Mouse (Mus musculus): Measurements from ENCODE around the gene Gm28729. TPM values are rescaled to one million over a fixed set of nuclear protein-coding genes. Genes with fewer than 3 reads are reported as not detected.
"Not testable (repeated sequence)": the region's sequence is repeated elsewhere in the genome, so short reads cannot be mapped to it uniquely, and the experiment has no call there.

Gm28729 gene
- polyA plus RNA-seq, 1 experiment from 2014 or later, result not detected

GRCm38 (mm10) chr9:96537615-96537919 lies 12.5 kb upstream of the Gm28729 start:
- Histone ChIP-seq H3K27ac (no peak overlapping the region), H3K4me1 (replicated peaks) (peaks cover 14% of the 10 kb centered on the region), H3K27me3 (no peaks in the 10 kb centered on the region), H3K4me2 (0 out of 2 replicates have a peak overlapping the region, but pooled peaks have one; percentile 76), H3K36me3 (no peaks in the 10 kb centered on the region), H3K9me3 (replicated peaks) (no peaks in the 10 kb centered on the region), H3K9ac (no peak overlapping the region), H3K4me3 (replicated peaks) (no peak overlapping the region)
- 87% methylated on average over 6 of the region's 6 CpGs for WGBS (ENCODE audit: insufficient replicate concordance)
- ATAC-seq (ENCODE audit: low read depth) (no peak), DNase-seq (no peak)

- H3K27me3 ChIP-seq, result no peaks in the 10 kb centered on the region
- no peaks in the 10 kb centered on the region for H3K36me3 ChIP-seq
- H3K9me3 ChIP-seq (replicated peaks), result no peaks in the 10 kb centered on the region
- H3K4me1 ChIP-seq (replicated peaks), result peaks cover 14% of the 10 kb centered on the region
- H3K4me2 ChIP-seq, result peak overlapping the region; percentile 76
- DNase-seq (peak; percentile 46), ATAC-seq (ENCODE audit: low read depth) (peak; percentile 80)
- H3K27ac ChIP-seq, result peak overlapping the region; percentile 55; the same call in 1 of the 2 replicates
- H3K9ac ChIP-seq, result peak overlapping the region; percentile 71
- 25% methylated on average over 37 of the region's 37 CpGs for WGBS (ENCODE audit: insufficient replicate concordance)
- H3K4me3 ChIP-seq (replicated peaks), result peak overlapping the region; percentile 58
Measured at GRCm38 (mm10) chr9:96536895-96537614, 12.0 kb upstream of the Gm28729 start.

DNA sequence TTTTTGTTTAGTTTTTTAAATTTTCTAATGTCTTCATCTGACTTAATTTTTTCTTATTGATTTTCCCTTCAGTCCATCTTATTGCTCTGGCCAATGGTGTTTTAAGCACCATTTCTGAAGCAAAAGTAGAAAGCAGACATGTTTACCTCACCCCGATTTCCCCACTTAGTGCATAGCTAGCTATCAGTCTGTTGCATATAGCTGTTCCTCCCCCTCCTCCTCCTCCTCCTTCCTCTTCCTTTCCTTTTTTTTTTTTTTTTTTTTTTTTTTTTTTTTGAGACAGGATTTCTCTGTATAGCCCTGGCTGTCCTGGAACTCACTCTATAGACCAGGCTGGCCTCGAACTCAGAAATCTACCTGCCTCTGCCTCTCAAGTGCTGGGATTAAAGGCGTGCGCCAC lies 11.0 kb upstream of the Gm28729 start:
- H3K27ac ChIP-seq; H3K27me3 ChIP-seq; H3K4me2 ChIP-seq; H3K9me3 ChIP-seq (replicated peaks); H3K36me3 ChIP-seq; ATAC-seq (ENCODE audit: low read depth); H3K4me3 ChIP-seq (replicated peaks); H3K9ac ChIP-seq; DNase-seq: not testable (repeated sequence)
- peaks cover 14% of the 10 kb centered on the region for H3K4me1 ChIP-seq (replicated peaks)
- WGBS (ENCODE audit: insufficient replicate concordance), result 69% methylated on average over 4 of the region's 4 CpGs

GRCm38 (mm10) chr9:96535431-96535830 lies 10.4 kb upstream of the Gm28729 start:
- no peak overlapping the region for H3K9ac ChIP-seq
- no peaks in the 10 kb centered on the region for H3K36me3 ChIP-seq
- no peaks in the 10 kb centered on the region for H3K27me3 ChIP-seq
- no peaks in the 10 kb centered on the region for H3K9me3 ChIP-seq (replicated peaks)
- H3K4me3 ChIP-seq (replicated peaks), result no peak overlapping the region
- H3K27ac ChIP-seq, result no peak overlapping the region
- WGBS (ENCODE audit: insufficient replicate concordance), result 68% methylated on average over 6 of the region's 6 CpGs
- H3K4me1 ChIP-seq (replicated peaks), result peaks cover 14% of the 10 kb centered on the region
- ATAC-seq (ENCODE audit: low read depth) (no peak), DNase-seq (no peak)
- H3K4me2 ChIP-seq, result no peak overlapping the region

DNA sequence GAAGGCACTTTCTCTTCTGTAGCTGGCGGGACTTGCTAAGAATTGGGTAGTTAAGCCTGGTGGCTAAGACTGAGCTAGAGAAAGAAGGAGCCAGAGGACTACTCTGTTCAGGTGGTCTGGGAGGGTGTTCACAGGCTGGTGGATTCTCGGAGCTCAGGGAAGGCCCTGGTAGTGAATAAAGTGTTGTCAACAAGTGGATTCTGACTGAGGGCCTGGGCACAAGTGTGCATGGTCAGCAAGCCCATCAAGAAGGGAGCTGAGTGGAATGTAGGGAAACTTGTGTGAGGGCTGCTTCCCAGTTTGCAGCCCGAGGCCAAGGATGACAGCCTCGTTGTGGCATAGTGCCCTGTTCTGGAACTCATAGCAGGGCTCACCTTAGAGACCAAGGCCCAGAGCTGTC lies 9.2 kb upstream of the Gm28729 start:
- no peak for DNase-seq
- ATAC-seq (ENCODE audit: low read depth), result no peak
- WGBS (ENCODE audit: insufficient replicate concordance), result 70% methylated on average over 4 of the region's 4 CpGs

GRCm38 (mm10) chr9:96533476-96533875 lies 8.4 kb upstream of the Gm28729 start:
- WGBS (ENCODE audit: insufficient replicate concordance), result 70% methylated on average over 6 of the region's 6 CpGs
- Histone ChIP-seq H3K9ac (no peak overlapping the region), H3K36me3 (no peaks in the 10 kb centered on the region), H3K4me1 (replicated peaks) (peaks cover 14% of the 10 kb centered on the region), H3K4me3 (replicated peaks) (no peak overlapping the region), H3K4me2 (no peak overlapping the region), H3K27ac (no peak overlapping the region), H3K9me3 (replicated peaks) (no peaks in the 10 kb centered on the region), H3K27me3 (no peaks in the 10 kb centered on the region)
- ATAC-seq (ENCODE audit: low read depth) (no peak), DNase-seq (no peak)

More for the DNA sequence above, 9.2 kb upstream of the Gm28729 start:
- H3K27ac ChIP-seq, result no peak overlapping the region
- H3K9ac ChIP-seq, result no peak overlapping the region
- no peaks in the 10 kb centered on the region for H3K9me3 ChIP-seq (replicated peaks)
- H3K27me3 ChIP-seq, result no peaks in the 10 kb centered on the region
- H3K36me3 ChIP-seq, result no peaks in the 10 kb centered on the region
- H3K4me2 ChIP-seq, result no peak overlapping the region
- no peak overlapping the region for H3K4me3 ChIP-seq (replicated peaks)
- peaks cover 14% of the 10 kb centered on the region for H3K4me1 ChIP-seq (replicated peaks)

- no peak overlapping the region for H3K4me3 ChIP-seq (replicated peaks)
- no peak overlapping the region for H3K9ac ChIP-seq
- H3K36me3 ChIP-seq, result no peaks in the 10 kb centered on the region
- peaks cover 13% of the 10 kb centered on the region for H3K4me1 ChIP-seq (replicated peaks)
- no peak for DNase-seq
- WGBS (ENCODE audit: insufficient replicate concordance), result 63% methylated on average over 4 of the region's 4 CpGs
- no peak for ATAC-seq (ENCODE audit: low read depth)
- H3K27ac ChIP-seq, result no peak overlapping the region
- H3K4me2 ChIP-seq, result no peak overlapping the region
- H3K27me3 ChIP-seq, result no peaks in the 10 kb centered on the region
- no peaks in the 10 kb centered on the region for H3K9me3 ChIP-seq (replicated peaks)
Measured at GRCm38 (mm10) chr9:96532531-96532930, 7.5 kb upstream of the Gm28729 start.

GRCm38 (mm10) chr9:96530674-96531081 lies 5.6 kb upstream of the Gm28729 start:
- H3K4me2 ChIP-seq, result no peak overlapping the region

GRCm38 (mm10) chr9:96529961-96530673 lies 5.1 kb upstream of the Gm28729 start:
- H3K36me3 ChIP-seq, result no peaks in the 10 kb centered on the region
- H3K9me3 ChIP-seq (replicated peaks), result no peaks in the 10 kb centered on the region
- DNase-seq, result no peak
- no peak overlapping the region for H3K9ac ChIP-seq
- WGBS (ENCODE audit: insufficient replicate concordance), result 70% methylated on average over 10 of the region's 10 CpGs
- H3K4me3 ChIP-seq (replicated peaks), result no peak overlapping the region
- H3K4me1 ChIP-seq (replicated peaks), result peaks cover 8% of the 10 kb centered on the region; the same call in 1 of the 2 replicates
- no peak overlapping the region for H3K27ac ChIP-seq
- no peak overlapping the region for H3K4me2 ChIP-seq
- H3K27me3 ChIP-seq, result no peaks in the 10 kb centered on the region
- no peak for ATAC-seq (ENCODE audit: low read depth)

More at GRCm38 (mm10) chr9:96530674-96531081, 5.6 kb upstream of the Gm28729 start:
- ATAC-seq (ENCODE audit: low read depth) (no peak), DNase-seq (no peak)
- no peaks in the 10 kb centered on the region for H3K27me3 ChIP-seq
- no peaks in the 10 kb centered on the region for H3K36me3 ChIP-seq
- no peak overlapping the region for H3K4me3 ChIP-seq (replicated peaks)
- 0 out of 2 replicates have a peak, but pooled peaks cover 6% of the 10 kb centered on the region for H3K4me1 ChIP-seq (replicated peaks)
- WGBS (ENCODE audit: insufficient replicate concordance), result 66% methylated on average over 11 of the region's 11 CpGs
- no peak overlapping the region for H3K9ac ChIP-seq
- H3K27ac ChIP-seq, result no peak overlapping the region
- H3K9me3 ChIP-seq (replicated peaks), result no peaks in the 10 kb centered on the region

DNA sequence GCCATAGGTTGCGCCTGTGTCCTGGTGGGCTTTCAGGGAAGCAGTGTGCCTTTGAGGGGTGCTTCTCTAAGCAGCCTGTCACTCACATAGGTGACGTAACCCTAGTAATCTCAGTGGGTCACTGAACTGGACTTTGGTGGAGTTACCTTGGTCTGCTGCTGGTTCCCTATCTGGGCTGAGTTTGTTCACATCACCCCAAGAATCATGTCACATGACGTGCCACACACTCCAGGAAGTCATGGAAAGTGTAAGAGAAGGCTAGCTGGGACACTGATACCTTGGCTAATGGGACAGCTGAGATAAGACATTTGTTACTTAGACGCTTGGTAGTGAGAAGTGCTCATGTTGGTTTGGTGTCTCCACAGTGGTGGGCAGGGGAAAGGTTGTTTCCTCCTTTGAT lies 947 bp upstream of the Gm28729 start:
- Histone ChIP-seq H3K4me1 (replicated peaks) (peaks cover 16% of the 10 kb centered on the region), H3K27me3 (no peaks in the 10 kb centered on the region)

DNA sequence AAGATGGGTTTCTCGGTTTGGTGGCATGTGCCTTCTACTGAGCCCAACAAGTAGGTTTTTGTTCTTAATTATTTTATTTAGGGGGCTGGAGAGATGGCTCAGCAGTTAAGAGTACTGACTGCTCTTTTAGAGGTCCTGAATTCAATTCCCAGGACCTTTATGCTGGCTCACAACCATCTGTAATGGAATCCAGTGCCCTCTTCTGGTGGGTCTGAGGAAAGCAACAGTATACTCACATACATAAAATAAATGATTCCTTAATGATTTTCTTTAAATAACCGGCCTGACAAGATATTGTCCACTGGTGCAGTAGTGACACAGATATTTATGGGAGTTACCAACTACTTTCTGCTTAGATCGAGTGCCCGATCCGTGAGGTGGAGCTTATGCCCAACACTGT lies 1.9 kb downstream of the Gm28729 start:
- Histone ChIP-seq H3K9ac (no peak overlapping the region), H3K4me2 (no peak overlapping the region), H3K9me3 (replicated peaks) (no peaks in the 10 kb centered on the region), H3K4me1 (replicated peaks) (peaks cover 16% of the 10 kb centered on the region), H3K4me3 (replicated peaks) (no peak overlapping the region), H3K27me3 (no peaks in the 10 kb centered on the region), H3K27ac (no peak overlapping the region), H3K36me3 (no peaks in the 10 kb centered on the region)
- DNase-seq (no peak), ATAC-seq (ENCODE audit: low read depth) (no peak)
- WGBS (ENCODE audit: insufficient replicate concordance), result 72% methylated on average over 5 of the region's 5 CpGs

More for the DNA sequence above, 947 bp upstream of the Gm28729 start:
- 47% methylated on average over 4 of the region's 4 CpGs for WGBS (ENCODE audit: insufficient replicate concordance)
- H3K27ac ChIP-seq, result no peak overlapping the region
- H3K9me3 ChIP-seq (replicated peaks), result no peaks in the 10 kb centered on the region
- no peak overlapping the region for H3K4me3 ChIP-seq (replicated peaks)
- H3K9ac ChIP-seq, result no peak overlapping the region
- H3K4me2 ChIP-seq, result no peak overlapping the region
- no peak for ATAC-seq (ENCODE audit: low read depth)
- DNase-seq, result no peak
- H3K36me3 ChIP-seq, result no peaks in the 10 kb centered on the region

Data from liver, embryonic 13.5 days (tissue).